Mouse (Mus musculus) activated CD4-positive, CD25-positive, alpha-beta regulatory T cell, adult 9 weeks (primary cell): ENCODE data around the gene Olfr1079. TPM values are rescaled to one million over a fixed set of nuclear protein-coding genes. Genes with fewer than 3 reads are reported as not detected.

Experiments
- polyA plus RNA-seq: library from polyadenylated mRNA; unstranded; fragments of 100-300 nt; shearing (Covaris generic); gene quantifications from one replicate; pipeline ENCODE4 v1.2.1, GENCODE M21; 2017

Gene Olfr1079
- not detected for polyA plus RNA-seq

GRCm38 (mm10) chr2:86542380-86542779 is at the start of gene Olfr1079:
Olfr1079 (minus strand) TSS chr2:86542480.

DNA sequence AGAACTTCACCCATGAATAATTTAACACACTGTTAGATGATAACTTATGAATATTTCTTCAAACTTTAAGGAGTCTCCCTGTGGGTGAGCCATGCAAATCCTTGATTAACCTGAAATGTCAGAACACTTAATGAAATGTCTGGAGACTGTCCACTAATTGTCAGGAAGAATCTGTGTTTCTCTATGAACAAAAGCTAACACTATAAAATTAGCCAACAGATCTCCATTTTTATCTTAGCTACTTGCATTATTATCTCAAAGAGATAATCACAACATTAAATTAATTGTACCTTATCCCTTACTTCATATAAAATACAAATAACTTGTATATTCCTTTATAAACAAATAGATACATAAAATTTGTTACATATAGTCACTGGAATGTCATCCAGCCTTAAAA is 15.9 kb upstream of the Olfr1079 start, which contains the start of gene Olfr1080:
TSS of gene Olfr1080 (minus strand) at position 101 of the 400 bp plus-strand sequence.

GRCm38 (mm10) chr2:86508161-86508560 is 34.1 kb downstream of the Olfr1079 start, which contains the start of gene Olfr1076:
Olfr1076 (plus strand) TSS chr2:86508461.

GRCm38 (mm10) chr2:86487286-86487685 is 55.0 kb downstream of the Olfr1079 start, which contains the start of gene Olfr228:
Olfr228 (minus strand) TSS chr2:86487386.

Other genes starting within 250 kb of the Olfr1079 start
- not detected for gene Olfr1053, start 227.2 kb downstream of the Olfr1079 start, polyA plus RNA-seq
- gene Olfr1054, start 207.0 kb downstream of the Olfr1079 start, polyA plus RNA-seq: not detected
- gene Olfr1055, start 192.2 kb downstream of the Olfr1079 start, polyA plus RNA-seq: not detected
- gene Olfr1056, start 180.0 kb downstream of the Olfr1079 start, polyA plus RNA-seq: not detected
- gene Olfr1057, start 164.1 kb downstream of the Olfr1079 start, polyA plus RNA-seq: not detected
- gene Olfr1058, start 153.9 kb downstream of the Olfr1079 start, polyA plus RNA-seq: not detected
- gene Olfr1061, start 128.4 kb downstream of the Olfr1079 start, polyA plus RNA-seq: not detected
- not detected for gene Olfr1062, start 115.7 kb downstream of the Olfr1079 start, polyA plus RNA-seq
- gene Olfr1065, start 91.9 kb downstream of the Olfr1079 start, polyA plus RNA-seq: not detected
- not detected for gene Olfr1066, start 86.2 kb downstream of the Olfr1079 start, polyA plus RNA-seq
- gene Olfr228, start 55.1 kb downstream of the Olfr1079 start, polyA plus RNA-seq: not detected
- not detected for gene Olfr1076, start 34.0 kb downstream of the Olfr1079 start, polyA plus RNA-seq
- gene Olfr1080, start 15.8 kb upstream of the Olfr1079 start, polyA plus RNA-seq: not detected
- gene Olfr1082, start 56.5 kb upstream of the Olfr1079 start, polyA plus RNA-seq: not detected
- gene Olfr1084, start 97.2 kb upstream of the Olfr1079 start, polyA plus RNA-seq: not detected
- gene Olfr1085, start 119.5 kb upstream of the Olfr1079 start, polyA plus RNA-seq: not detected
- gene Olfr1086, start 137.6 kb upstream of the Olfr1079 start, polyA plus RNA-seq: not detected
- gene Olfr1087, start 155.9 kb upstream of the Olfr1079 start, polyA plus RNA-seq: not detected
- not detected for gene Olfr1089, start 191.2 kb upstream of the Olfr1079 start, polyA plus RNA-seq
- not detected for gene Olfr1090, start 216.5 kb upstream of the Olfr1079 start, polyA plus RNA-seq
- gene Olfr1093, start 240.0 kb upstream of the Olfr1079 start, polyA plus RNA-seq: not detected